Mouse (Mus musculus): ENCODE measurements around the gene Slc25a17.

The Slc25a17 gene

GRCm38 (mm10) chr15:81301193-81302070 is 59.2 kb downstream of the Slc25a17 start:
- in situ Hi-C loops (cut with MboI), result no loop called here

GRCm38 (mm10) chr15:81300520-81301069 is 60.0 kb downstream of the Slc25a17 start:
- in situ Hi-C loops (cut with MboI), result no loop called here

DNA sequence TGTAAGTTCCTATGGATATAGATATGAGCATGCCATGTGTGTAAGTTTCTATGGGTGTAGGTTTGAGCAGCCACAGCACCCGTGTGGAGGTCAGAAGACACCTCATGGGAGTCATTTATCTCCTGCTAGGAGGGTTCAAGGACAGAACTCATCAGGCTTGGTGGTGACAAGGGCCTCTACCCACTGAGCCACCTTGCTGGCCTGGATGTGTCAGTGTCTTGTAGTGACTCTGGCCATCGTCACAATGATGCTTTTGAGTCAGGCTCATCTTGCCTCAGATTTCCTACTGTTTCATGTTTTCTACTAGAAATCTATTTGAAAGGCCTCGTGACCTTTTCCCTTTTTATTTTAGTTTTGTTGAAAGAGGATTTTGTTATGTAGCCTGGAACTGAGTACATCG is 61.1 kb downstream of the Slc25a17 start:
- in situ Hi-C loops (cut with MboI), result no loop called here

- in situ Hi-C loops (cut with MboI), result no loop called here
Observed at GRCm38 (mm10) chr15:81298213-81298612, 62.4 kb downstream of the Slc25a17 start.

- in situ Hi-C loops (cut with MboI), result no loop called here
Observed at GRCm38 (mm10) chr15:81297543-81297942, 63.1 kb downstream of the Slc25a17 start.

DNA sequence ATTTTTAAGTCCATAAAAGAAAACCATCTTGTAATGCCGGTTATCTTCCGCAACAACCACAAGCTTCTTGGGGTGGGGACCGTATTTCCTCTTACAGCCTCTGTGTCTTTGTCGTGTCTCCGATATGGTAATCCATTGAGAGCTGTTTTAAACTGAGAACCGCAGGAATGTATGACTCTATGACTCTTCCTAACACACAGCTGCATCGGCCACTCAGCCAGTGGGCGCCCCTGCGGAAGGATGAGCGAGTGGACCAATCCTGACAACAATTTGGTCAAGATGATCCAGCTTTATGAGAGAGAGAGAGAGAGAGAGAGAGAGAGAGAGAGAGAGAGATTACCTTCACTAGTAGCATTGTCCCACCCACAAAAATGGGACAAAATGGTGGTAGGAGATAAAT is 65.7 kb downstream of the Slc25a17 start:
- in situ Hi-C loops (cut with MboI), result no loop called here

- in situ Hi-C loops (cut with MboI), result no loop called here
Observed at GRCm38 (mm10) chr15:81294386-81294785, 66.2 kb downstream of the Slc25a17 start.

GRCm38 (mm10) chr15:81290747-81291146 is 69.9 kb downstream of the Slc25a17 start:
- in situ Hi-C loops (cut with MboI), result no loop called here

- in situ Hi-C loops (cut with MboI), result no loop called here
Observed at GRCm38 (mm10) chr15:81290230-81290629, 70.4 kb downstream of the Slc25a17 start.

GRCm38 (mm10) chr15:81284121-81284734 is 76.4 kb downstream of the Slc25a17 start:
- in situ Hi-C loops (cut with MboI), result no loop called here

DNA sequence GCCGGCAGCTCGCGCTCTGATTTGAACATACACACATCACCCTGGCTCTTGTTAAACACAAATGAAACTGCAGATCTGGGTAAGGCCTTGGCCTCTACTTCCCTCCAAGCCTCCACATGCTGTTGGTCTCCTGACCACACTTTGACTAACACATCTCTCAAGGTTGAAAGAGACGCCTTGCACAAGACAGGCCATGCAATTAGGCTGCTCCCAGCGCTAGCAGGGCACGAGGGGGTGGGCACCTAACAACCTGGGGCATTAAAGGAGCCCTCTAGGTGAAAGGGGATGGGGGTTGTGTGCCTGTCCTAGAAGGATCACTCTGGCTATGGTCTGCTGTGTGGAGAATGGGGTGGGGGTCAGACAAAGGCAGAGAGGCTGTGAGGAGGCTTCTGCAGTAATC is 81.9 kb downstream of the Slc25a17 start:
- in situ Hi-C loops (cut with MboI), result no loop called here

- in situ Hi-C loops (cut with MboI), result no loop called here
Observed at GRCm38 (mm10) chr15:81277928-81278327, 82.7 kb downstream of the Slc25a17 start.

- in situ Hi-C loops (cut with MboI), result no loop called here
Observed at GRCm38 (mm10) chr15:81273361-81273760, 87.3 kb downstream of the Slc25a17 start.

GRCm38 (mm10) chr15:81272305-81273053 is 88.1 kb downstream of the Slc25a17 start:
- in situ Hi-C loops (cut with MboI), result no loop called here
